Mouse (Mus musculus): ENCODE measurements at regions not wholly inside any gene's neighbourhood (a gene's known extent, or its start where the extent isn't known, plus 50 kb on each side); places are given as distances from the start of the nearest gene placed in this dataset.
"Not testable (repeated sequence)": the region's sequence is repeated elsewhere in the genome, so short reads cannot be mapped to it uniquely, and the experiment has no call there.

DNA sequence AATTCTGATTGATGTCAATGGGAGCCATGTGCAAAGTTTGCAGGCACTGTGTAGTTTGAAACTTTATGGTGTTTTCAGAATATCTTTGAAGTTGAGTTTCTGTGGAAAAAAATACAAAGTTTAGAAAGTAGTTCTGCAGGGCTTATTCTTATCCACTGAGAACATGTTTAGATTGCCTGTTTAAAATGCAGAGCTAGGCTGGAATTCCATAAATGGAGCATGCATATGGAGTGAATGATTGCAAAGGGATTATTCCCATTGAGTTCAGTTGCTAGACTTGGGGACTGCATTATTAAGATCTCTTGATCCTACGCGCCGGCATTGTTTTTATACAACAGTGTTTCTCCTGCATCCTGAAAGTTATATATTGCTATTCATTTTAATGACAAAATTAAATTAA is 397.8 kb upstream of the Gm21833 start:
- no peak for DNase-seq (ENCODE audit: low read depth)

DNA sequence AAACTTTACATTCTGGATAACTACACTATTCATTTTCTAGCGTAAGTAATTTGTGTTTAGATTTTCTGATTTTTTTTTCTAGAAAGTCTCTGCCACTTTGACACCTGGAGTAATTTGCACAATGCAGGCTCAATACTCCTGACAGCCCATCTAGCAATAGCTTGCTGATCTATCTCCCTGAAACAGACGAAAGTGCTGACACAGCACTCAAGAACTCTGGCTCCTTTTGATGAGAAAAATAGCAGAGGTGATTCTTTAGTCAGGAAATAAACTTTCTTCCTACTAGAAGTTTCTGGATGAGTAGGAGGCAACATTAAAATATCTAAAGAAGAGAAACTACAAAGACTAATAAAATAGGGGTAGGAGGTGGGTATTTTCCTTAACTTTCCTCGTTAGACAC is 397.1 kb upstream of the Gm21833 start:
- DNase-seq (ENCODE audit: low read depth) = no peak

DNA sequence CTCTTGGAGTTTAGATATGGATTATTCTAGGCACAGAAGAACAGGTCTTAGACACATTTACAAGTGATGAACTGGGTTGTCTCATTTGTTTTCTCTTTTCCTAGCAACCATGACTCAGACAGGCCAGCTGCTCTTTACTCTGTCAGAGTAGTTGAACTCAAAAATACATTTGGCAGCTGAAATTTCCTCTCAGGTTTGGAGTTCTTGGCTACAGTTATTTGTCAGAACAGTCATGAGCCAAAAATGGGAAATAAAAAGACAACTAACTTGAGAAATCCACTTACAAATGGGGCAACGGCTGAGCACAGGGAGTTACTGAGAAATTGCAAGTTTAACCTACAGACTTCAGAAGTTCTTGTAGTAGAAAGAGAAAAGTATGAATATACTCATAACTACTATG is 396.4 kb upstream of the Gm21833 start:
- no peak for DNase-seq (ENCODE audit: low read depth)

DNA sequence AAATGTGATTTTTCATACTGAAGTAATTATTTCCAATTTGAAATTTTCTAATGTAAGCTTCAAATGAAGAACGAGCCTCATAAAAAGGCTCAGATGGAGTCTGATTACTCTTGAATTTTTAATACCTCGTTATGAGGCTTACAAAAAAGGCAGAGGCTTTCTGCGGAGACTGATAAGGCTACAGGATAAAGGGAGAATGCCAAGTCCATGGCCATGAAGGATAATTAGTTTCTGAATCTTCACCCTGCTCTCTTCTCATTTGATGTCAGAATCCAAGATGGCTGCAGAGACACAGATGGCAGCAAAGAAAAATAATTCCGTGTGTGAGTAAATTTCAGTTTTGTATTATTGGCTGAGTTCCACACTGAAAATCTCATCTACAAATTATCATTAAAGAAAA is 367.3 kb upstream of the Gm21833 start:
- no peak for DNase-seq (ENCODE audit: low read depth)

DNA sequence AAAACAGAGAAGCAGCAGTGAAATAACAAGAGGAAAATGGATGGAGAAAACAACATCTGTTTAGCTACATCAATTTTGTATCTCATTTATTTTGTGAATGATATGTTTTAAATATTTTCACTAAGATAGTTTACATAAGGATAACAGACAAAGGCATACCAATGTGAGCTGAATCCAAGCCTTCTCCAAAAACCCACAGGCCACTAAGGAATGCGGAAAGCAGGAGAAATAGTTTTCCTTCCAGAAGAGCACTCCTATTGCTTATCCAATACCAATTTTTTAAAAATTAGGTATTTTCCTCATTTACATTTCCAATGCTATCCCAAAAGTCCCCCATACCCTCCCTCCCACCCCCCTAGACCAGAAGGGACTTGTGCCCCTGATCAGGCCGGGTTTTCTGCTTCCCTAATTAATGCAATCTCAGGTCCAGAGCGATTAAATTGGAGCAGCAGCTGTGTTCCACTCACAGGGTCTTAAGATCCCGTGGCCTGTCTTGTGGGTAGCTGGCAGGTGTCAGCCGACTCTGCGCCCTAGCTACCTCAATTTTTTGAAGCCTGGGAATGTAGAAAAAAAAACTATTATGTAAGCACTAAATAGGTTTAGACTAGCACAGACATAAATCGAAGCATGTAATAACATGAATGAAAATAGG is 357.3 kb upstream of the Gm21833 start:
- no peak for DNase-seq (ENCODE audit: low read depth)

DNA sequence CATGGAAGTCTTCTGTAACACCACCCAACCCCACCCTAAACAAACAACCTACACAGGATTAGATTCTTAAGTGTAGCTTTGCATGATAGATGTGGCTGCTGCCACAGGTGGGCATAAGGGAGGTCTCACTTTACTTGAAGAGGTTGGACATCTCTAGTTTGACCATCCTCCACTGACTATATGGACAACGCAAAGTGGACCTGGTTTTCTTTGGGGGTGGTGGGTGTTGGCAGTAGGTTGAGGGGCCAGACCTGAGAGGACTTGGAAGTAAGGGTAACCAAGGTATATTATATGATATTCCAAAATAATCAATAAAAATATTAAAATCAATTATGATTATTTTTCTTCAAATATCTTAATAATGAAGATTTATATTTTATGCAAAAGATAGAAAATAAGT is 307.8 kb upstream of the Gm21833 start:
- no peak for DNase-seq (ENCODE audit: low read depth)

DNA sequence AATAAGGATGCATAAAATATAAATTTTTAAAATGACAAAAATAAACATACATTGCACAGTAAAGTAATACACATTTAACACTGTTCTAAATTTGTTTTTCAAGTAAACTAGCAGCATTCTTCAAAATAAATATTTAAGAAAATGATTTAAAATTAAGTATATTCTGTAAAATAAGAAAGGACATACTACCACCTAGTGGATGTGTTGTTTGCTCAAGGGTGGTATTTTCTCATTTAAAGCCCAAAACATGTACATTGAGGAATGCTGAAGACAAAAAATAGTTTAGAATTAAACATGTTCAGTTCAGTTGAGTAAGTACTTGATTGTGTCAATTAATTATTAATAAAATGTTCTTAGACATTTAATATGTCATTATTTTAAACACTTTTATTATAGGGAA is 306.6 kb upstream of the Gm21833 start:
- peak; percentile 24 for DNase-seq (ENCODE audit: low read depth)

DNA sequence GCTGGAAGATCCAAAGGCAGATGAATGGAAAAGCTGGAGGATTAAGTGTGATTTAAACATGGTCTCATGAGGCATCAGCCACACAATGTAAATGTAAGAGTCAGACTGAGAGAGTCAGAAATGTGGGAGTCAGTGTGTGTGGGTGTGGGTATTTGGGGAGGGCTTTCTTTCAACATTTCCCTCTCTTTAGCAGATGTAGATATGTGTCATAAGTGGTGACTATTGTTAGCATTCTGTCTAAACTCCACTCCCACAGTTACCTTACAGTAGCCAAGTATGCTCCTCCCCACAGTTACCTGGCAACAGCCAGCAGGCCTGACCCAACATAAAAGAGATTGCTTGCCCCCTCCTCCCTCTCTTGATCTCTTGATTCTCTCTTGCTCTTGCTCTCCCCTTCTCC is 263.8 kb upstream of the Gm21833 start:
- no peak for DNase-seq (ENCODE audit: low read depth)

DNA sequence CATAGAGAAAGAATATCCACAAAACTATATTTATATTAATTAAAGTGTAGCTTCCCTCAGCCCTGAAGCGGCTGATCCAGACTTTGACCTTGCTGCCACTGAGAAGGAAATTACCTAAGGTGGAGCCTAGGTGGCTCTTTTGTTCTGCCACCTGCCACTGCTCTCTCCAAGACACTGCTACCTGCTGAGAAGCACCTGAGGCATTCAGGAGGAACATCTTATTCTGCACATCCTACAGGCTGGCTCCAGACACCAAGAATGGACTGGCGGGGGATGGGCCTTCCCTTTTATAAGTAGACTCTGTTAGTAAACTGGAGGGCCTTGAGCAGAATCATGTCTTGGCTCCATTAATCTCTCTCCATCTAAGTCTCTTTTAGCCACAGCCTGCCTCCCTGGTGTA is 231.7 kb upstream of the Gm21833 start:
- DNase-seq (ENCODE audit: low read depth) = not testable (repeated sequence)

DNA sequence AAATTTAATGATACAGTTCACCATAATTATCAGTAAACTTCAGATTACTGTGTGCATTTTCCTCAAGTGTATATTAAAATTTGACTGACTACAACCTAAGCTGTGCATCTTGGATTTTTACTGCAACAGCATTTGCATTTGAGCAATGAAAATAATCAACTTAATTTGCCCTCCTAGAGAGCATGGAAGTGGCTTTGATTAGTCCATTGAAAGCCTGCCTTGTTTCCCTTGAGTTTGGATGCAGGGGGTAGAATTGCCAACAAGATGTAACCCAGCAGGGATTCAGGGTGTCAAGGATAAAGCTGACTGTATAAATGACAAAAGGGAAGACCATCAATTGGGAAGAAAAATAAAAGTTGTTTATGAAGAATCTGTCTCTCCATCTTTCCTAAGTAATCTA is 226.1 kb upstream of the Gm21833 start:
- no peak for DNase-seq (ENCODE audit: low read depth)

All from 416B (cell line).